Mouse (Mus musculus) left cerebral cortex, postnatal 25 days (tissue): ENCODE measurements at regions not wholly inside any gene's neighbourhood (a gene's known extent, or its start where the extent isn't known, plus 50 kb on each side); places are given as distances from the start of the nearest gene placed in this dataset.
A peak's percentile ranks its signal among the peaks of the same experiment; 100 is the strongest.

Source experiments
- DNase-seq, 2 experiments: peaks; one replicate each; pipeline ENCODE4 v3.0.0; 2022; ENCODE audit warnings: low spot score in 2 of 2, mixed read lengths in 1 of 2
- intact Hi-C: fragments of 180-260 bp; cut with DNase I; formaldehyde crosslinking; loops from one replicate; pipeline ENCODE4 v1.15.1; 2025

DNA sequence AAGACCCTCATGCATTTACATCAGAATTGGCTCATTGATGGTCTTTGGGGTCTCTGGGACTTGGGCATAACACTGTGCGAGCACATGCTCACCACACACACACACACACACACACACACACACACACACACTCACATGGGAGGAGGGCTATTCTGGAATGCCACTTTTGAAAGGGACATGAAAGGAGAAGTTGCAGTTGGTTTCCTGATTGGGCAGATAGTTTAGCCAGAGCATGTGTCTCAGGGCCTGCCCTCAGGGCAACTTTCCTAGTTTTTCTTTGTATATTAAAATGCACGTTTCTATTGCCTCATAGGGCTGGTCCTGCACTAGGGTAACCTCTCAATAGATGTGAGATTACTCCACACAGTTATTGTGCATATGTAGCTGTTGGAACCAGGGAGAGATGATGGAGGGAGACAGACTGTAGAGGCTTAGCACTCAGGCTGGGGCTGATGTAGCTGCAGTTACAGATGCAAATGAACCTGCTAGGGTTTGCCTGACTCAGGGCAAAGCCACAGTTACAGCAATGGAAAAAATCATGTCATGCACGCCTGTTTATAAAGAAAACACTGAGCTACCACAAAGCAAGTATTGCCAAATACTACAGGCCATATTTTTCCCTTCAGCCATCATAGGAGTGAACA is 115.3 kb upstream of the Arhgap28 start:
- intact Hi-C loops: no loop called here

GRCm38 (mm10) chr17:68120230-68120629 is 116.3 kb upstream of the Arhgap28 start:
- intact Hi-C loops: no loop called here
- DNase-seq: no peak

More for the DNA sequence above, 115.3 kb upstream of the Arhgap28 start:
- DNase-seq: no peak

- no peak for DNase-seq
- intact Hi-C loops: no loop called here
Measured at GRCm38 (mm10) chr17:68120744-68121143, 116.8 kb upstream of the Arhgap28 start.

DNA sequence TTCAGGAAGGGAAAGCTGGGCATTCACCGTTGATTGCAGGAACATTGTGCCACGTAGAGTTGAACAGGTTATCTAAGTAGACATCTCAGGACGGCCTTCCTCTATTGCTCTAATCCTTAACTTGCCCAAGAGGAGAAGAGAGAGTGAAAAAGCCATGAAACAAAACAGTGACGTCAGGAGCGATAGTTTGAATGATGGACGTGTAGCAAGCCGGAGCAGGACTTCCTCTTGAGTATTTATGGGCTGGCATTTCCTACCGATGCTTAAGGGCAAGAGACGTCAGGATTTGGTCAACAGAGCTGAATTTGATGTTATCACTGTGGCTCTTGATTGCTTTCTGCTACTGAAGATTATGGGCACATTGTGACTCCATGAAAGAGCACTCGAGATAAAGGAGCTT is 130.5 kb upstream of the Arhgap28 start:
- intact Hi-C loops: no loop called here
- no peak for DNase-seq

- no peak for DNase-seq
- intact Hi-C loops: no loop called here
Measured at GRCm38 (mm10) chr17:68135436-68135835, 131.5 kb upstream of the Arhgap28 start.

DNA sequence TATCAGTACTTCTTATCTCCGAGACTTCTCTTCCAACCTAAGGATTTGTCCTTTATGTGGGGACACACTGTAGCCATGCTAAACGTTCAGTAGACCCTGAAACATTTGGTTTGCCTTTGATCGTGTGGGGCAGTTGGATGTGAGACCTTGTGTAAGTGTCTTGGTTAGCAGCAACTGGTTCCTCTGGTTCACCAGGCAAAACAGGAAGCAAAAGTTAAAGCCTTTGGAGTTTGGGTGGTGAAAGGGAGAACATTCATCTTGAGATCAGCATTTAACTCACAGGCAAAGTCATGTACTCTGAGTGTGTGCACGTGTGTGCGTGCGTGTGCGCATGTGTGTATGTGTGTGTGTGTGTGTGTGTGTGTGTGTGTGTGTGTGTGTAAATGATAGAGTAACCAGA is 130.3 kb upstream of the L3mbtl4 start:
- no peak for DNase-seq
- intact Hi-C loops: no loop called here

DNA sequence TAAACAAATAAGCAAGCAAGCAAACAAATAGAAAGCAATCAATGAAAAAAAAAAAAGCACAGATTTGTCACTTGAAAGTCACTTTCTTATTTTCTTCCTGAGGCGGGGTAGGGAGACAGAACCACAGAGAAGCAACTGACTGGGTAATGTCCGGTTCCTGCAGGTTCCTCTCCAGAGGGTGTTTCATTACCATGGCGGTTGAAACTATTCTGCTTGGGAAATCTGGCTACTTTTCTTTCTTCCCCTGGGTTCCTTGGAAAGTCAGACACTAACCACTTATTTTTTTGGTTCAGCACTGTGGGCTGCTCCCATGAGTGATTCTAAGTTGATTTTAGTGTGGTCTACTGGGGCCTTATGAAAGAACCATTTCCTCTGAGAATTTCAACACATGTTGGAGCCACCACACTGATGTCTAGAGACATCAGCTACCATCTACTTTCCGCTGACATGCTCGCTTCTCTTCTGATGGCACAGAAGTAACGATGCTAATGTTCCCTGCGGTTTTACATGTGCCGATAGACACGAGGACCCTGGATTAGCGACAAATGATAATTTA is 124.3 kb upstream of the L3mbtl4 start:
- intact Hi-C loops: no loop called here

DNA sequence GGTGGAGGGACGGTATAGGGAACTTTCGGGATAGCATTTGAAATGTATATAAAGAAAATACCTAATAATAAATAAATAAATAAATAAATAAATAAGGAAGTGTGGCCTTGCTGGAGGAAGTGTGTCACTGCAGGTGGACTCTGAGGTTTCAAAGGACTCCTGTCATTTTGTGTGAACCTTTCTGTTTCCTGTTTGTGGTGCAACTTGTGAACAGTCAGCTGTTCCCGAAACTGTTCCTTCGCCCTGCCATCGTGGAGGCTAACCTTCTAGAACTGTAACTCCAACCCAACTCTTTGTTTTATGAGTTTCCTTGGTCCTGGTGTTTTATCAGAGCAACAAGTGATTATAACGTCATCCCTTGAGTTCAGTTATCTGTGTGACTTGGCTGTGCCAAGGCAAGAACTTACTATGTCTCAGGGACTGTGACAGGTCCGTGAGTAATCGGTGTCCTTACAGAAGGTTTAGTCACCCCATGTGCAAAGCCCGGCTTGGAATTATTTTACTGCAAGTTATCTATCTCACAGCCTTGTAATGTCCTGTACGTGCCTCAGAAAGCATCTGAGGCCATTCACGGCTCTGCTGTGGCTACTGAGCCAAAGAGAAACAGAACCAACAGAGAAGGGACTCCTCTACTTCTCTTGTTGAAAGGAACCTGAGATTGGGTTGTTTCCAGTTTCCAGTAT is 121.0 kb upstream of the L3mbtl4 start:
- intact Hi-C loops: no loop called here
- no peak for DNase-seq

More for the DNA sequence above, 124.3 kb upstream of the L3mbtl4 start:
- no peak for DNase-seq

DNA sequence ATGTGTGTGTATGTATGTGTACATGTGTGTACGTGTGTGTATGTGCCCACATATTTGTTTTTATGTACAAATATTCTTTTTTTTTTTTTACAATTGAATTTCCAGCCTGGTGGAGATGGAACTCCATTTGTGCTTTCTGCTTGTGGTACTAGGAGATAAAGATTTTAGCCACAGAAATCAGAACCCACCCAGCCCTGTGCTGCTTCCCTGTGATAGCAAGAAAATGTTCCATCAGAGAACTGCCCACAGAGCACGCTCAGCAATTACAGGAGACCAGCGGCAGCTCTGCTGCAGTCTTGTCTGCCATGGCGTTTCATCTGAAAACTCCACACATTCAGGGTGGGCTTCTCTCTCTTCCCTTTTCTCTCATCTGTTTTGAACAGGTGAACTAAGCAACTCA is 118.7 kb upstream of the L3mbtl4 start:
- intact Hi-C loops: no loop called here

GRCm38 (mm10) chr17:68158172-68158651 is 115.4 kb upstream of the L3mbtl4 start:
- intact Hi-C loops: no loop called here
- no peak for DNase-seq

More for the DNA sequence above, 118.7 kb upstream of the L3mbtl4 start:
- DNase-seq: no peak

DNA sequence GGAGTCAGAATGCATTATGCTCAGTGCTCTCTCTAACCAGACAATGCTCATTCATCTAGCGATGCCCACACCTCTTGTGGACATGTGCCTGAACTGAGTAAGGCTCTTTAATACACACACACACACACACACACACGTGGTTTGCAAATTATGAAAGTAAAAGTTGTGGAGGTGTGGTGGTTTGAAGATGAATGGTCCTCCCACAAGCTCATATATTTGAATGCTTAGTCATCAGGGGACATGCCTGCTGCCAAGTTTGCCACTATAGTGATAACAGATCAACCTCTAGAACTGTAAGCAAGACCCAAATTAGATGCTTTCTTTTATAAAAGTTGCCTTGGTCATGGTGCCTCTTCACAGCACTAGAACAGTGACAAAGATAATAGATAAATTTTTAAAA is 112.5 kb upstream of the L3mbtl4 start:
- intact Hi-C loops: no loop called here
- peak in 1 of 2 experiments; percentile 36 for DNase-seq

- no peak for DNase-seq
- intact Hi-C loops: no loop called here
Measured at GRCm38 (mm10) chr17:68163545-68163944, 110.1 kb upstream of the L3mbtl4 start.

GRCm38 (mm10) chr17:68164666-68165065 is 108.9 kb upstream of the L3mbtl4 start:
- intact Hi-C loops: no loop called here
- DNase-seq: no peak

DNA sequence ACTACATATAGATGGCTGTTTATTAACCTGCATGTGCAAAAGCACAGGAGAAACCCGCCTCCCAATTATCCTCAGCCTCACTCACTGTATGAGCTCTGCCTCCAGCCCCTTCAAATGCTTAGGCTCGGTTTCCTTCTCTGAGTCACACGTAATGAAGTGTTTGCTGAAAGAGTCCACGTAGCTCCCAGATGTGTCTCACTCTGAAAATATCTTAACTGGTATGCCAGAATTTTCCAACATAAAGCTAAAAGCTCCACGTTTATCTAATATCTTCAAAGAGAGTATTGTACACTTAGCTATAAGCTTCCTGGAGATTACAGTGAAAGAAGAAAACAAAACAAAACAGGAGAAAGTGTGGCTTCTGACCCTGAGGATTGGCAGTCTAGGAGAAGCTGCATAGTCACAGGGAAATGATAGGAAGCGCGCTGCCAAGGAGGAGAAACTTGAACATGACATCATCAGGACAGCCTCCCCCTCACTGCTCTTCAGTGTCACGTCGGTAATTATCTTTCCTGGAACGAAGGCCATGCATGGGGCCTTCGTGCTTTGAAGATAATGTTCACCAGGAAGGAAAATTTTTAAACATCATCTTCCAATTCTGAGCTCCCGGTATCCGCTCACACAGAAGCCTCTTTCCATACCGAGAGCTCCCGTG is 108.3 kb upstream of the L3mbtl4 start:
- intact Hi-C loops: no loop called here
- peak in 1 of 2 experiments; percentile 14 for DNase-seq

- peak in 1 of 2 experiments; percentile 26 for DNase-seq
- intact Hi-C loops: loop anchor here (1.0 to 2.0 kb wide), 3 partner anchors 254 to 304 kb away; no protein-coding TSS in a partner anchor
Measured at GRCm38 (mm10) chr17:68166397-68166796, 107.2 kb upstream of the L3mbtl4 start.

GRCm38 (mm10) chr17:68172838-68173237 is 100.8 kb upstream of the L3mbtl4 start:
- intact Hi-C loops: no loop called here
- DNase-seq: no peak

DNA sequence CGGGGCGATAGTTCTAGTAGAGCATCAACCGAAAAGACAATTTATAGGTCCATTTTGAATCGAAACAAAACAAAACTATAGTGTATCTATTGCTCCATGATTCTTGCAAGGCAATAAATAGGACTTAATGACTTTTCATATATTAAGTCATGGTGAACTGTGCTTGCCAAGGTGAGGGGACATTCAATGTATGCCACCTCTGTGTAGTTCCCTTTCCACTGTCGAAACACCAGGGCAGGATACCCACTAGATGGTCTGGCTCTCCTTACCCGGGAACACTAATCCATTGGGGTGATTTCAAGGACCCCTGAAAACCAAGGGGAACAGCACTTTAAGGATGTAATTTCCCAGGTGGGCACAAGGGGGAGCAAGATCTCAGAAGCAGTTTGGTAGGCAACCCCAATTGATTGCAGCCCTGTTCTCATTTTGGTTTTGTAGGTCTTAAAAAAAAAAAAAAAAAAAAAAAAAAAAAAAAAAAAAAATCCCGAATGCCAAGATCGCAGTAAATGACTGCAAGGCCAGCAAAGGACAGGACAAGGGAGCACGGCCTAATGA is 96.9 kb upstream of the L3mbtl4 start:
- intact Hi-C loops: loop anchor here (2.0 to 5.0 kb wide), 3 partner anchors 676 to 931 kb away; no protein-coding TSS in a partner anchor
- DNase-seq: peak; percentile 34 to 49

GRCm38 (mm10) chr17:68177835-68178234 is 95.8 kb upstream of the L3mbtl4 start:
- intact Hi-C loops: loop anchor here (2.0 to 5.0 kb wide), 3 partner anchors 675 to 929 kb away; no protein-coding TSS in a partner anchor
- DNase-seq: peak in 1 of 2 experiments; percentile 42

GRCm38 (mm10) chr17:68185385-68185784 is 88.2 kb upstream of the L3mbtl4 start:
- intact Hi-C loops: no loop called here
- DNase-seq: no peak

DNA sequence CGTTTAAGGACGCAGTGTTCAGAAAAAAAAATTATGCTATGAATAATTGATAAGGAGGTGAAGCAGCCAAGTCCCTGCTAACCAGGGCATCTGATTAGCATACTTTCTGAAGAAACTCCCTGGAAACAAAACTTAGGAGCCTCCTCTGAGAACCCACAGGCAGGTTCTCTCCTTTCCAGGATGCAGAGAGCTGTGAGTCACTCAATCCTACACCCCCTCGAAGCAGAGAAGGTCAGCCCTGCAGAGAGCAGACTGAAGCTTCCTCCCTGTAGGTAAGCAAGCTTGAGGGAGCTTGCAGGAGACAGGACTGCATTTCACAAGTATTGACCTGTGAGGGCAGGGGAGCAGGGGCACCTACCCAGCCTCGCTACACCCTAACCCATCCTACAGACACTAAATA is 83.7 kb upstream of the L3mbtl4 start:
- intact Hi-C loops: no loop called here

More for the DNA sequence above, 83.7 kb upstream of the L3mbtl4 start:
- DNase-seq: peak in 1 of 2 experiments; percentile 47
